Mouse (Mus musculus): ENCODE measurements around the gene Cfap46. TPM values are rescaled to one million over a fixed set of nuclear protein-coding genes. Genes with fewer than 3 reads are reported as not detected.
"Not testable (repeated sequence)": the region's sequence is repeated elsewhere in the genome, so short reads cannot be mapped to it uniquely, and the experiment has no call there.

Cfap46 gene
- polyA plus RNA-seq, 1 experiment from 2014 or later: 0.35 TPM

DNA sequence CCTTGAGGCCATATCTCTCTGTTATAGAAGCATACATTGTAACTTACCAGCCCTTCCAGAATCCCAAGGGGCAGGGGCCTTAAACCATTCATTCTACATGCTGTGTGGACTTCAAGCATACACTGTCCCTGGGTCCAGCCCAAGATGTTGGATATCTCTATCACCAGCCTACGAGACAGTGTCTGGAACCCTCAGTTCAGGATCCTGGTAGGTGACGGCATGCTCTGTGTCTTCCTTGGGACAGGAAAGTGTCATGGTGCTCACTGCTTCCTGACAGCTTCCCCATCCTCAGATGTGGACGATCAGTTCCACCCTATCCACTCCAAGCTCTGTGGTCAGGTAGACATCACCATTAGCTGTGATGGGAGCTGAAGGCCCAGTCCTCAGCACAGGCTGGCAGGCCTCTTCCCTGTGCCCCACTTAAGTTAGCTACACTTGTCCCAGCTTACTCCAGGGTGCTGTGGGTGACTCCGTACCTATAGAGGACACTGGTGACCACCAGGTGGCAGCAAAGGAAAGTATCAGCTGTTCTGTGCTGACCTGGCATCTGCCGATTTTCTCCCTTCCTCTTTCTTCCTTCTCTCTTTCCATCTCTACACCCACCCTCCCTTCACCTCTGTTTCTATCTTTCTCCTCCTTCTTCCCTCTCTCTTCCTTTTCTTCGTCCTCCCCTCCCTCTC, 19.7 kb upstream of the Cfap46 start:
- H3K36me3 ChIP-seq (replicated peaks): no peaks in the 10 kb centered on the region
- no peaks in the 10 kb centered on the region for H3K9me3 ChIP-seq
- peaks cover 16% of the 10 kb centered on the region for H3K27me3 ChIP-seq (ENCODE audit: poor library complexity, severe bottlenecking)
- 34% methylated on average over 6 of the region's 6 CpGs for WGBS
- no peak overlapping the region for H3K4me3 ChIP-seq
- peaks cover 5% of the 10 kb centered on the region; the same call in 1 of the 2 replicates for H3K4me1 ChIP-seq
- no peak overlapping the region for H3K27ac ChIP-seq
- DNase-seq (ENCODE audit: extremely low spot score, low spot score): peak; percentile 71

DNA sequence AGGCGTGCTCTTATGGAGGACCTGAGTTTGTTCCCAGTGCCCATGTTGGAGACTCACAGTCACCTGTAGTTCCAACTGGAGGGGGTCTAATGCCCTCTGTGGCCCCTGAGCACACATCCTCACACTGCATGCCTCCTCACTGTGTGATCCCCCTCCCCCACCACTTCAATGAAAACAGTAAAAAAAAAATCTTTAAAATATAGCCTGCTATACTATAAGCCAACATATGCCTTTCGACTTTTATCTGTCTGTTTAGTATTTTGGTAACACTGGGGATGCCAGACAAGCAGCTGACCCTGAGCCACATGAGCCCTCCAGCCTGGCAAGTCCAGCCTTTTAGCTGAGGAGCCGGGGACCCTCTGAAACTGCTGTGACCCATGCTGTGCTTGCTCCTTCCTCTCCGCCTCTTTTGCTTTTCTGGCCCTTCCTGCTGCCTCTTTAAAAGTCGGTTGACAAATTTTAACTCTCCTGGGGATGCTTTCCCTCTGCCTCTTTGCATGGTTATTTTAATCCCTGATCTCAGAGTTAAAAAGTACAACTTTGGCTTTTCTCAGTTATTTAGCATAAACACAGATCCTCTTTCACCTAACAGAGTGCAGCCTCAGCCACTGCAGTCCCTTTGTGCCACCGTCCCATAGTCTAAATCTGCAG, 18.2 kb upstream of the Cfap46 start:
- no peak for DNase-seq (ENCODE audit: extremely low spot score, low spot score)
- no peak overlapping the region for H3K4me3 ChIP-seq
- H3K36me3 ChIP-seq (replicated peaks): no peaks in the 10 kb centered on the region
- H3K9me3 ChIP-seq: 0 out of 2 replicates have a peak, but pooled peaks cover 5% of the 10 kb centered on the region
- 39% methylated on average over 6 of the region's 6 CpGs for WGBS
- no peak overlapping the region for H3K27ac ChIP-seq
- peaks cover 16% of the 10 kb centered on the region; the same call in 1 of the 2 replicates for H3K27me3 ChIP-seq (ENCODE audit: poor library complexity, severe bottlenecking)
- H3K4me1 ChIP-seq: peaks cover 5% of the 10 kb centered on the region; the same call in 1 of the 2 replicates

DNA sequence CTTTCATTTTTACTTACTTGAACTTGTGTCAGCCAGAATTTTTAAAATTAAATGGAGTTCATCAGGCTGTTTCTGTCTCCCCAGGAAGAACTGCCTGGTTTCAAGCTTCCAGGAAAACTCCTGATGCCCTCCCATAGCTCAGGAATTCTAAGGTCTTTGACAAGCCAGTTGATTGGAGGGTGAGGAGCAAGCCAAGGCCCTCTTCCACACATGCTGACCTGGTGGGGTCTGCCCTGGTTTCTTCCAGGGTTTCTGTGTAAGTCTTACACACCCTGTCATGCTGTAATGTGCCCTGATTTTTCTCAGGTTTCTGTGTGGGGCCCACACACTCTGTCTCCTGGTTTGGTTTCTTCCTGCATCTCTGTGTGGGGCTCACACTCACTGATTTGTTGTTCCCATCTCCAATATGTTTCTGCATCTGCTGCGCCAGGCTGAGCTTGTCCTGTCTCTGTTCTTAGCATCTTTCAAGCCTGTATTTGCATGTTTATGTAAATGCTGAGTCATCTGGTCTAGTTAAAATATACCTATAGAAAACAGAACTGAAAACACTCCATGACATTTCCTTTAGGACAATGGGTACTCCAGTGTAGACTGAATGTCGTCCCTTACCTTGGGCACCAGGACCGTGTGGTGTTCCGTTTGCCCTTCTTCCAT, 9.2 kb upstream of the Cfap46 start:
- no peak for DNase-seq (ENCODE audit: extremely low spot score, low spot score)
- H3K9me3 ChIP-seq: 0 out of 2 replicates have a peak, but pooled peaks cover 5% of the 10 kb centered on the region
- 95% methylated on average over 4 of the region's 4 CpGs for WGBS
- no peak overlapping the region for H3K27ac ChIP-seq
- H3K36me3 ChIP-seq (replicated peaks): no peaks in the 10 kb centered on the region
- peaks cover 7% of the 10 kb centered on the region; the same call in 1 of the 2 replicates for H3K27me3 ChIP-seq (ENCODE audit: poor library complexity, severe bottlenecking)
- no peaks in the 10 kb centered on the region for H3K4me1 ChIP-seq
- H3K4me3 ChIP-seq: no peak overlapping the region

- peaks cover 11% of the 10 kb centered on the region for H3K27me3 ChIP-seq (ENCODE audit: poor library complexity, severe bottlenecking)
- DNase-seq (ENCODE audit: extremely low spot score, low spot score): no peak
- no peak overlapping the region for H3K27ac ChIP-seq
- no peaks in the 10 kb centered on the region for H3K36me3 ChIP-seq (replicated peaks)
- no peaks in the 10 kb centered on the region for H3K9me3 ChIP-seq
- WGBS: 91% methylated on average over 11 of the region's 11 CpGs
- H3K4me1 ChIP-seq: no peaks in the 10 kb centered on the region
- H3K4me3 ChIP-seq: no peak overlapping the region
These were observed 8.6 kb upstream of the Cfap46 start for GRCm38 (mm10) chr7:139692211-139692610.

GRCm38 (mm10) chr7:139685336-139685735, 1.7 kb upstream of the Cfap46 start:
- no peaks in the 10 kb centered on the region for H3K9me3 ChIP-seq
- no peak overlapping the region for H3K27ac ChIP-seq
- DNase-seq (ENCODE audit: extremely low spot score, low spot score): no peak
- peaks cover 23% of the 10 kb centered on the region for H3K4me1 ChIP-seq
- no peaks in the 10 kb centered on the region for H3K36me3 ChIP-seq (replicated peaks)
- H3K4me3 ChIP-seq: no peak overlapping the region
- H3K27me3 ChIP-seq (ENCODE audit: poor library complexity, severe bottlenecking): peaks cover 38% of the 10 kb centered on the region

DNA sequence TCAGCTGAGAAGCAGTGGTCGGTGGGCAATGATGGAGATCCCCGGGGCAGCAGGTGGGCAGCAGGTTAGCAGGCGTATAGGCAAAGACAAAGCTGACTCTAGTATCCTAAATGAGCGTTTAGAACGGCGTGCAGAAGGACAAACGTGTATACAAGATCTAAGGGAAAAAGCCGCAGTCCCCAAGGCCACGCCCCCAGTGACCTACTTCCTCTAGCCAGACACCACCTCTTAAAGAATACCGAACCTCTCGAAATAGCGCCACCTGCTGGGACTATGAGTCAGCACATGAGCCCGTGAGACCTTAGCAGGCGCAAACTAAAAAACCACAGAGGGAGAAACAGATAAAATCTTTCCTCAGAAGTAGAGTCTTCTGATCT, 924 bp upstream of the Cfap46 start:
- H3K27me3 ChIP-seq (ENCODE audit: poor library complexity, severe bottlenecking): peaks cover 44% of the 10 kb centered on the region
- peak; percentile 87 for DNase-seq (ENCODE audit: extremely low spot score, low spot score)
- under 1% methylated on average over 14 of the region's 14 CpGs for WGBS
- H3K9me3 ChIP-seq: no peaks in the 10 kb centered on the region
- H3K27ac ChIP-seq: peak overlapping the region; percentile 65
- H3K4me3 ChIP-seq: peak overlapping the region; percentile 66
- no peaks in the 10 kb centered on the region for H3K36me3 ChIP-seq (replicated peaks)
- H3K4me1 ChIP-seq: peaks cover 23% of the 10 kb centered on the region

DNA sequence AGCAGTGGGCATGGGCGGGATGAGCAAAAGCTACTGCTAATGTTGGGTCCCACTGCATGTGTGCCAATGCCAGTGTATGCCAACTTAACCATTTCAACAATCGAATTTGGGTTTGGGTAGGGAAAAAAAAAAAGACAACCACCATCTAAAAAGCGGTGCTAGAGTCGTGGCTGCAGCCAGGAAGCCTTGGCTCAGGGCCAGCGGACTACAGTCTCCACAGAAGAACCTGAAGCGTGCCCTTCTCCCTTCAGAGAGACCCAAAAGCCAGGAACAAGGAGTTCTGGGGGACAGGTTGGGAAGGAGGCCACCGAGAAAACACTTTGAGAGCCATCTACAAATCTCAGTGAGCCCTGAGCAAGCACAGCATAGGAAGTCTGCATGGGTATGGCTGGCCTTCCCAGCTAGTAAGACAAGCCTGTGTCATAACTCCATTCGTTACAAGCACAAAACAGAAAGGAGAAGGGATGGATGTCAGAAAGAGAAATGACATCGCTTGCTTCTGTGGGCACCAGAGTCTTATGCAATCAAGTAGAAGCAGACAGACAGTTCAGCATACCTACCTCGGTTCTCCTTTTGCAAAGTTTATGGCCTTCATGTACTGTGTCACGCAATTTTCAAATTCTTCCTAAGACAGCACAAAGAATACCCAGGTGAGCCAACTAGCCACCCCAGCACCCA, 1.6 kb downstream of the Cfap46 start:
- Histone ChIP-seq H3K27me3 (ENCODE audit: poor library complexity, severe bottlenecking) (peaks cover 31% of the 10 kb centered on the region), H3K4me1 (peaks cover 23% of the 10 kb centered on the region), H3K4me3 (no peak overlapping the region), H3K36me3 (replicated peaks) (no peaks in the 10 kb centered on the region), H3K9me3 (no peaks in the 10 kb centered on the region), H3K27ac (no peak overlapping the region)
- 82% methylated on average over 11 of the region's 11 CpGs for WGBS
- DNase-seq (ENCODE audit: extremely low spot score, low spot score): no peak

GRCm38 (mm10) chr7:139676433-139676832, 7.2 kb downstream of the Cfap46 start:
- no peaks in the 10 kb centered on the region for H3K9me3 ChIP-seq
- H3K4me3 ChIP-seq: no peak overlapping the region
- no peak for DNase-seq (ENCODE audit: extremely low spot score, low spot score)
- H3K27me3 ChIP-seq (ENCODE audit: poor library complexity, severe bottlenecking): peaks cover 7% of the 10 kb centered on the region
- WGBS: 83% methylated on average over 3 of the region's 3 CpGs
- no peak overlapping the region for H3K27ac ChIP-seq
- peaks cover 8% of the 10 kb centered on the region; the same call in 1 of the 2 replicates for H3K4me1 ChIP-seq
- H3K36me3 ChIP-seq (replicated peaks): no peaks in the 10 kb centered on the region

DNA sequence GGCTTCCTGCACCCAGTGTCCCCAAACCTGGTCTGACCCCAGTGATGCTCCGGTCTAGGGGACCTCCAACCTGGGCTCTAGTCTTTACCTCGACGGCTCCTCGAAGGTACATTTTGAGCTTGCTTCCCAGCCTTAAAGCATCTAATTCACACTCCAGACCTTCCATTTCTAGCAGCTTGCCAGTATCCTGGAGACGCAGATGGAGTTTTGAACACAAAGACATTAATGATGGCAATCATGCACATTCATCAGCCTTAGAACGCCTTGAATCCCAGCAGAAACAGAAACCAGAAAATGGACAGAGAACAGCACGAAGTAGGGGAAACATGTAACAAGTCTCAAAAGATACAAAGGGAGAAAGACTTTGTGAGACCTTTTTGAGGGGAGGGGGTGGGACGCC, 16.7 kb downstream of the Cfap46 start:
- H3K4me3 ChIP-seq: no peak overlapping the region
- H3K27ac ChIP-seq: no peak overlapping the region
- H3K36me3 ChIP-seq (replicated peaks): no peaks in the 10 kb centered on the region
- H3K27me3 ChIP-seq (ENCODE audit: poor library complexity, severe bottlenecking): no peaks in the 10 kb centered on the region
- no peak for DNase-seq (ENCODE audit: extremely low spot score, low spot score)
- whole genome bisulfite sequencing: 84% methylated on average over 8 of the region's 8 CpGs
- no peaks in the 10 kb centered on the region for H3K4me1 ChIP-seq
- H3K9me3 ChIP-seq: no peaks in the 10 kb centered on the region

GRCm38 (mm10) chr7:139663318-139663717, 20.3 kb downstream of the Cfap46 start:
- no peak for DNase-seq (ENCODE audit: extremely low spot score, low spot score)
- Histone ChIP-seq H3K4me1 (no peaks in the 10 kb centered on the region), H3K27me3 (ENCODE audit: poor library complexity, severe bottlenecking) (no peaks in the 10 kb centered on the region), H3K4me3 (no peak overlapping the region), H3K27ac (no peak overlapping the region), H3K36me3 (replicated peaks) (no peaks in the 10 kb centered on the region), H3K9me3 (no peaks in the 10 kb centered on the region)
- WGBS: 80% methylated on average over 3 of the region's 3 CpGs

DNA sequence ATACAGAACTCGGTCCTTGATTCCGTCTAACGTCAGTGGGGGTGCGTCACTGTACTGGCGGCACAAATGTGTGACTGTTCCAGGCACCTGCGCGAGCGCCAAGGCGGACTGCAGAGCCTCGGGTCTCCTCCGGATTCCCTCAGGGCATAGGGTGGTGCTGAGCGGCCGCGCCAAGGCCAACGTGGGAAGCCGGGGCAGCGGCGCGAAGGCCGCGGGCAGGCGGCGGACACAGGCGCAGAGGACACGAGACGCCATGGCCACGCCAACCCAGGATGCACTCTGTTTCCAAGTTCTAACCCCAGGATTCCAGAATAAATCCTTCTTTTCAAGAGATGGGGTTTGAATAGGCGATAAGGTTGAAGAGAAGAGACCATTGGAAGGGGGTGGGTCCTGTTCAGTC, 23.7 kb downstream of the Cfap46 start:
- not testable (repeated sequence) for DNase-seq (ENCODE audit: extremely low spot score, low spot score); H3K9me3 ChIP-seq; H3K36me3 ChIP-seq (replicated peaks); H3K27me3 ChIP-seq (ENCODE audit: poor library complexity, severe bottlenecking); H3K27ac ChIP-seq; H3K4me1 ChIP-seq; H3K4me3 ChIP-seq
- WGBS: 95% methylated on average over 28 of the region's 28 CpGs

DNA sequence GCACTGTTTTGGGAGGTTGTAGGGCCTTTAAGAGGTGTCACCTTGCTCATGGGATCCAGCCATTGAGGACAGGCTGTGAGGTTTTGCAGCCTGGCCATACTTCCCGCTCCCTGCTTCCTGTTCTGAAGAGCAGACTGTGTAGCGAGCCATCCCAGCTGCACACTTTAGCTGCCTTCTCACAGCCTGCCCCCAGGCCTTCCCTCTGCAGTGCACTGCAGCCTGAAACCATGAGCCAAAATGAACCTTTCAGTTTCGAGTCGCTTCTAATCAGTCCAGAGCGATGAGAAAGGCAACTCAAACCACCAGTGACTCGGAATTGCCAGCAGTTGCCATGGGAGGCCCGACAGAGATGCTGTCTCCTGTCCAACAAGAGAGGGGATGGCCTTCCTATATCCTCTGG, 33.9 kb downstream of the Cfap46 start:
- no peak overlapping the region for H3K27ac ChIP-seq
- peaks cover 10% of the 10 kb centered on the region; the same call in 1 of the 2 replicates for H3K27me3 ChIP-seq (ENCODE audit: poor library complexity, severe bottlenecking)
- H3K9me3 ChIP-seq: no peaks in the 10 kb centered on the region
- no peaks in the 10 kb centered on the region for H3K36me3 ChIP-seq (replicated peaks)
- H3K4me3 ChIP-seq: no peak overlapping the region
- DNase-seq (ENCODE audit: extremely low spot score, low spot score): no peak
- 81% methylated on average over 7 of the region's 7 CpGs for WGBS
- 0 out of 2 replicates have a peak, but pooled peaks cover 2% of the 10 kb centered on the region for H3K4me1 ChIP-seq
